25 mouse cellular contexts compared by ENCODE assay signal in genomic region chr9:89789926-89790325, GRCm38 (mm10). TPM values are rescaled to one million over a fixed set of nuclear protein-coding genes. Genes with fewer than 3 reads are reported as not detected.
DNase-seq lines count a peak whose midpoint lies in the region; ATAC-seq and TF ChIP-seq lines count a peak whose summit lies in the region.
"Had no signal": no experiment of that assay in that cellular context is flagged by ENCODE, and none has a peak within 500 bp of the region (broad histone marks: within the 10 kb centered on the region; RNA-seq: fewer than 3 reads in every experiment).

No protein-coding gene starts in this region.

- no peak overlapping the region for H3K4me3 ChIP-seq in embryonic facial prominence, embryonic 14.5 days (ENCODE audit: low read depth, low read length)
- no peak overlapping the region for H3K4me3 ChIP-seq in embryonic facial prominence, embryonic 10.5 days
- H3K4me3 ChIP-seq in lung, adult 2 months (replicated peaks; ENCODE audit: extremely low read depth, low read depth, low read length) = no peak overlapping the region
- H3K4me3 ChIP-seq in stomach, postnatal 0 days (ENCODE audit: low read depth, low read length) = no peak overlapping the region
- H3K4me3 ChIP-seq: embryonic facial prominence, embryonic 12.5 days; forebrain, embryonic 12.5 days; heart, adult 2 months; heart, embryonic 12.5 days had no signal

- TF ChIP-seq CTCF in lung, adult 2 months (IDR thresholded peaks at IDR 0.05; ENCODE audit: insufficient read depth, low read length) = no peak
- TF ChIP-seq CTCF in stomach, postnatal 0 days (IDR thresholded peaks at IDR 0.05; ENCODE audit: low read depth) = no peak

- no peaks in the 10 kb centered on the region for H3K36me3 ChIP-seq in embryonic facial prominence, embryonic 14.5 days (ENCODE audit: control insufficient read depth, insufficient read depth, low read length)
- no peaks in the 10 kb centered on the region for H3K36me3 ChIP-seq in embryonic facial prominence, embryonic 10.5 days (replicated peaks)
- H3K36me3 ChIP-seq in stomach, postnatal 0 days (ENCODE audit: control insufficient read depth, insufficient read depth, low read length) = no peaks in the 10 kb centered on the region
- H3K36me3 ChIP-seq: embryonic facial prominence, embryonic 12.5 days; forebrain, embryonic 12.5 days; heart, embryonic 12.5 days had no signal

- no peaks in the 10 kb centered on the region for H3K4me1 ChIP-seq in embryonic facial prominence, embryonic 14.5 days (ENCODE audit: control insufficient read depth, insufficient read depth, low read length)
- no peaks in the 10 kb centered on the region for H3K4me1 ChIP-seq in embryonic facial prominence, embryonic 10.5 days
- H3K4me1 ChIP-seq in lung, adult 2 months (ENCODE audit: control insufficient read depth, insufficient read depth, low read length) = no peaks in the 10 kb centered on the region
- no peaks in the 10 kb centered on the region for H3K4me1 ChIP-seq in stomach, postnatal 0 days (replicated peaks; ENCODE audit: control insufficient read depth, insufficient read depth)
- H3K4me1 ChIP-seq: embryonic facial prominence, embryonic 12.5 days; heart, embryonic 12.5 days had no signal

- H3K27ac ChIP-seq in embryonic facial prominence, embryonic 14.5 days (replicated peaks; ENCODE audit: low read depth, low read length) = no peak overlapping the region
- H3K27ac ChIP-seq in embryonic facial prominence, embryonic 10.5 days (replicated peaks) = no peak overlapping the region
- H3K27ac ChIP-seq in stomach, postnatal 0 days (replicated peaks) = no peak overlapping the region
- H3K27ac ChIP-seq: embryonic facial prominence, embryonic 12.5 days; forebrain, embryonic 12.5 days; heart, adult 2 months had no signal

- no peak overlapping the region for H3K9ac ChIP-seq in embryonic facial prominence, embryonic 14.5 days (ENCODE audit: low read depth, low read length)
- H3K9ac ChIP-seq in stomach, postnatal 0 days (ENCODE audit: low read length) = no peak overlapping the region
- H3K9ac ChIP-seq: embryonic facial prominence, embryonic 12.5 days; forebrain, embryonic 12.5 days; heart, embryonic 12.5 days had no signal

- H3K4me2 ChIP-seq in embryonic facial prominence, embryonic 14.5 days (ENCODE audit: low read depth, low read length) = no peak overlapping the region
- H3K4me2 ChIP-seq in stomach, postnatal 0 days (replicated peaks; ENCODE audit: low read depth) = no peak overlapping the region
- H3K4me2 ChIP-seq: embryonic facial prominence, embryonic 12.5 days; forebrain, embryonic 12.5 days; heart, embryonic 12.5 days had no signal

- TF ChIP-seq EP300 in stomach, postnatal 0 days (optimal IDR thresholded peaks at IDR 0.05) = no peak

- no peaks in the 10 kb centered on the region for H3K27me3 ChIP-seq in embryonic facial prominence, embryonic 14.5 days (replicated peaks; ENCODE audit: control insufficient read depth, insufficient read depth, low read length)
- H3K27me3 ChIP-seq in embryonic facial prominence, embryonic 10.5 days (replicated peaks; ENCODE audit: low read depth, poor library complexity, severe bottlenecking) = no peaks in the 10 kb centered on the region
- no peaks in the 10 kb centered on the region for H3K27me3 ChIP-seq in stomach, postnatal 0 days (ENCODE audit: control insufficient read depth, insufficient read depth, low read length)
- H3K27me3 ChIP-seq: embryonic facial prominence, embryonic 12.5 days; forebrain, embryonic 12.5 days; heart, embryonic 12.5 days had no signal

- no peak for TF ChIP-seq POLR2A in lung, adult 2 months (IDR thresholded peaks at IDR 0.05; ENCODE audit: borderline replicate concordance, extremely low read depth, low read depth, low read length)

- peak; percentile 67; the same call in 1 of the 2 replicates for ATAC-seq in embryonic facial prominence, embryonic 14.5 days (ENCODE audit: low read depth)
- ATAC-seq in neutrophil, adult 5-6 weeks (ENCODE audit: extremely low read depth, insufficient number of reproducible peaks, low FRiP score, poor library complexity, severe bottlenecking) = peak; percentile 65
- no peak for ATAC-seq in stomach, postnatal 0 days (ENCODE audit: low FRiP score, low TSS enrichment)
- ATAC-seq in monocyte, adult 5-6 weeks (replicated peaks; ENCODE audit: insufficient number of reproducible peaks, low FRiP score, low TSS enrichment, poor library complexity, severe bottlenecking) = no peak
- ATAC-seq: forebrain, embryonic 16.5 days; hindbrain, embryonic 16.5 days had no signal

- WGBS in embryonic facial prominence, embryonic 14.5 days = 65% methylated on average over 5 of the region's 5 CpGs
- 73% methylated on average over 5 of the region's 5 CpGs for WGBS in embryonic facial prominence, embryonic 10.5 days
- WGBS in lung, adult 2 months = 65% methylated on average over 5 of the region's 5 CpGs
- 85% methylated on average over 5 of the region's 5 CpGs for WGBS in stomach, postnatal 0 days

- no peak for DNase-seq in embryonic facial prominence, embryonic 14.5 days (ENCODE audit: low spot score)
- DNase-seq in embryonic facial prominence, embryonic 10.5 days (ENCODE audit: low spot score) = no peak
- DNase-seq in lung, postnatal 36 days = peak; percentile 4
- DNase-seq in lung, adult 2 months = no peak
- no peak for DNase-seq in stomach, postnatal 0 days (ENCODE audit: low spot score)
- DNase-seq: adrenal gland, adult 2 months; adrenal gland, postnatal 25 days; cerebellum, adult 8-10 months; cerebellum, postnatal 14 days; embryo, embryonic 11 days; gastrocnemius, postnatal 10 days; heart, adult 2 months; heart, postnatal 36 days had no signal

- no peaks in the 10 kb centered on the region for H3K9me3 ChIP-seq in embryonic facial prominence, embryonic 14.5 days (ENCODE audit: control insufficient read depth, low read length)
- H3K9me3 ChIP-seq in embryonic facial prominence, embryonic 10.5 days = no peaks in the 10 kb centered on the region
- H3K9me3 ChIP-seq in stomach, postnatal 0 days (ENCODE audit: control insufficient read depth, low read length) = no peaks in the 10 kb centered on the region
- H3K9me3 ChIP-seq: embryonic facial prominence, embryonic 12.5 days; forebrain, embryonic 12.5 days; heart, embryonic 12.5 days had no signal

RNA-seq across cellular contexts. Expression of gene Ankrd34c, which starts 51.7 kb away (rescaled TPM):
- polyA plus RNA-seq in embryonic facial prominence, embryonic 14.5 days (2014; fragmentation: Nextera tagmentation; extraction: Ambion mirVana) = 0.08 TPM in 1 of 2 replicates, not detected in the other
- 0.05 TPM in 1 of 2 replicates, not detected in the other for polyA plus RNA-seq in embryonic facial prominence, embryonic 10.5 days (2016; fragmentation: Nextera tagmentation; extraction: Ambion mirVana)
- polyA plus RNA-seq in lung, adult 2 months (2012; rRNA removed) = not detected in 2 replicates
- total RNA-seq in neutrophil, adult 5-6 weeks (2017) = 0.23 TPM in 1 of 2 replicates, not detected in the other
- 0.04 TPM in 1 of 2 replicates, not detected in the other for polyA plus RNA-seq in stomach, postnatal 0 days (2015; fragmentation: Nextera tagmentation; extraction: Ambion mirVana)
- total RNA-seq in monocyte, adult 5-6 weeks (2017) = not detected in 3 replicates
- total RNA-seq: adrenal gland, adult 2 months; adrenal gland, postnatal 25 days; common myeloid progenitor, adult 5-6 weeks; ES-E14; gastrocnemius, postnatal 10 days; gastrocnemius, postnatal 4 days; heart, adult 2 months; heart, postnatal 36 days had no signal
- polyA plus RNA-seq: adrenal gland, adult 2 months; forebrain, embryonic 12.5 days; heart, adult 2 months; heart, embryonic 12.5 days; heart, embryonic 16.5 days; hindbrain, embryonic 11.5 days had no signal

Comparison
In these comparisons a context has a peak if more than half of its experiments do, and no peak if none do; other contexts are left out.
1. ATAC-seq: peak in embryonic facial prominence, embryonic 14.5 days (single experiment) and neutrophil, adult 5-6 weeks (single experiment); none in stomach, postnatal 0 days (single experiment) and monocyte, adult 5-6 weeks (single experiment).